Mouse (Mus musculus) spleen, postnatal 36 days (tissue): Measurements from ENCODE around the gene Myadml2.

Source experiments
- DNase-seq, 2 experiments: peaks; one replicate each; pipeline ENCODE4 v3.0.0; 2022; ENCODE audit warnings: low spot score in 2 of 2, mixed read lengths in 1 of 2

Myadml2 gene

DNA sequence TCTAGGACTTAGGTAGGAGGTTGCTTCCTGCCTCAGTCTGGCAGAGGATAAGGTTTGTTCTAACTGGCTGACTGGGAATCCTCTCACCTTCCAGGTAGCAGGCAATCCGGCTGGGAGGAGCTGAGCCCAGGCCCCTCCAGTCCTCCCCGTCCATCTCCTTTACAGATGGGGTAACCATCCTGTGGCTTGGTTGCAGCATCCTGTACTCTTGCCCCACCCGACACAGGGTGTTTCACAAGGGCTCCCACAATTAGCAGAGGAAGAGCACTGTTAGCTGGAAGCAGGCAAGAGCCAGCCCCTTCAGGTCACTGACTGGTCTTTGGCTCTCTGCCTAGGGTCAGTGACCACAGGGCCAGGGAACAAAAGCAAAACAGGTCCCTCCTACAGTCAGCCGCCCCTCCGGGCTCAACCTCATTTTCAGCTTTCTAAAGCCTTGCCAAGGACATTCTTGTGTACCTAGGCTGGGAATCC is 17.5 kb downstream of the Myadml2 start:
- DNase-seq, result peak; percentile 24 to 64

DNA sequence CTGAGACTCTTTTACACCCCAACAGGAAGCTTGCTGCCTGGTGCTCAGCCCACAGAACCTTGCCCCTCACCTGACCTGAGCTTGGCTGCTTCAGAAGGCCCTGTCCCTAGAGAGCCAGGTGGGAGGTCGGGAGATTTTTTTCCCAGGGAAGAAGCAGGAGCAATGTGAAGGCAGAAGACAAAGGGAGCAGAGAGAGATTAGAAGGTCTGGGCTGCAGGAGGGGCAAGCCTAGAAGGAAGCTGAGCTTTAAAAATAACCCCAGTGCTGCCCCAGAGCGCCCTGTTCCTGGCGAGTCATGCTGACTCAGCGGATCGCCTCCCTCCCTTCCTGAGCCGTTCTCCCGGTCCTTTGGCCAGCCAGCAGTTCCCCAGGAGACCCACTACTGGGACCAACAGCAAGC is 18.0 kb downstream of the Myadml2 start:
- DNase-seq, result peak; percentile 59 to 66

DNA sequence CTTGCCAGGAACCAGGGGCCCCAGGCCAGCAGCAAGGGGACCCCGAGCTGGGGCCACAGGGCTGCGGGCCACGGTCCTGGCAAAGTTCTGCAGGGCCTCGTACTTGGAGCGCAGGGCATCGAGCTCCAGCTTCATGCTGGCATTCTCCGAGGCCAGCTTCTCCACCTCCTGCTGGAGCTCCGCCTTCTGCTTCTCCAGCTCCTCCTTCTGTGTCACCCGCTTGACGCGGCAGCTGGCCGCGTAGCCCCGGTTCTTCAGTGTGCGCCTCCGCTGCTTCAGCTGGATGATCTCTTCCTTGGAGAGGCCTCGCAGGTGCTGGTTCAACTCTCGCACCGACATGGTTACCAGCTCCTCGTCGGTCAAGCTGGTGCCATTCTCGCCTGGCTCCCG is 18.6 kb downstream of the Myadml2 start:
- peak; percentile 72 to 76 for DNase-seq

DNA sequence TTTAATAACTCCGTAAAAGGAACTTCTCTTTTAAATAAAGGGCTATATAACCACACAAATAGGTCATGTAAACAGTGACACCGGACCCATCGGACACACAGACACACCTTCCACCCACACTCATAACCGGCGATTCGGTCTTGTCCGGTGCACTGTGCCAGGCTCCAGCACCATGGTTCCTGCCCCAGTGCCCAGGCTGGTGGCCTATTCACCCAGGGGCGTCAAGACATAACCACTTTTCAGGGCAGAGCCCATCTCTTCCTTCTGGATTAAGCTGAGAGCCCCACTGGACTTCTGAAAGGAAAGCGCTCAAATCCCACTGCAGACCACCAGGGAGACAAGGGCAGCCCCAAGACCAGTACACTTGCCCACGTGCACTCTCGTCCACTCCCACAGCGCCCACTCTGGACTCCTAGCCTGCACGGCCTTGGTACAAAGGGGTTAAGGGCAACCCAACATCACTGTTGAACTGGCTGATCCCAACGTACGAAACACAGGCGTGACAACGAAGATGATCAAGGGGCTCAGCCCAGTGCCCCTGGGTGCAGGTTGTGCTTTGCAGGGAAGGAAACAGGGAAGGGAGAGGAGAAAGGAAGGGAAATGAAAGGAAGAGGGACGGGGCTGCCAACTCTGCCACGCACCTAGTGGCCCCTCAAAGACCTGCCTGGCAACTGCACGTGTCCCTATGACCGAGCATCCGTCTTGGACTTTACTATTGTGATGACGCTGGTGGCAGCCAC is 19.2 kb downstream of the Myadml2 start:
- DNase-seq, result no peak

DNA sequence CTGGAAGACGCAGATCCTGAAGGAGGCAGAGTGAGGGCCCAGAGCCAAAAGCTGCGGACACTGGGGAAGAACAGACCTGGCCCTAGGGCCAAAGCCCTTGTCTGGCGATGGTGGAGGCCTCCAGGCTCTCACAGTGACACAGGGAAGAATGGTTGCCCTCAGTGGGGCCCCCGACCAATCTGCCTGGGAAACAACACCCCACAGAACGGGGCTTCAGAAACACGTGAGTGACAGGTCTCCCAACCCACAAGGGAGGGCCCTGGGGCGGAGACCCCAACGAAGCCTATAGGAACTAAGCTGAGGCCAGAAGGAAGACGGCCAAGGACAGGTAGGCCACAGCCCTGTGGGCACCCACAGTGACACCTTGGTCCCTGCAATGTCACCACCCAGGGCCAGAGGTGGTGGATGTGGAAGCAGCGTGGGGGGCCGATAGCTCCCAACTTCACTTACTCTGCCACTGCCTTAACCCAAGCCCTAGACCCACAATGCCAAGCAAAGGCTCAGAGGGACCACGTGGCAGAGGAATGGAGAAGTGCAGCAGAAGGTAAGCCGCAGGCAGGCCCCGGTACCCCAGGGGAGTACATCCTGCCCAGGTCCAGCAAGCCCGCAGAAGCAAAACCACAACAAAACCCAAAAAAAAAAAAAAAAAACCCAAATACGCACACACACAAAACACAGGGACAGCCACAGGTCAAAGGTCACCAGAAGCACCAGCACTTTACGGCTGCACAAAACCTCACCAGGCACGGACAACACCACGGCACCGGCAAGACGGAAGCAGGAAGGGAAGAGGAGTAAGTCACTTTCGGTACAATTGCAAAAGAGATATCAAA is 20.3 kb downstream of the Myadml2 start:
- DNase-seq, result peak; percentile 79 to 83

DNA sequence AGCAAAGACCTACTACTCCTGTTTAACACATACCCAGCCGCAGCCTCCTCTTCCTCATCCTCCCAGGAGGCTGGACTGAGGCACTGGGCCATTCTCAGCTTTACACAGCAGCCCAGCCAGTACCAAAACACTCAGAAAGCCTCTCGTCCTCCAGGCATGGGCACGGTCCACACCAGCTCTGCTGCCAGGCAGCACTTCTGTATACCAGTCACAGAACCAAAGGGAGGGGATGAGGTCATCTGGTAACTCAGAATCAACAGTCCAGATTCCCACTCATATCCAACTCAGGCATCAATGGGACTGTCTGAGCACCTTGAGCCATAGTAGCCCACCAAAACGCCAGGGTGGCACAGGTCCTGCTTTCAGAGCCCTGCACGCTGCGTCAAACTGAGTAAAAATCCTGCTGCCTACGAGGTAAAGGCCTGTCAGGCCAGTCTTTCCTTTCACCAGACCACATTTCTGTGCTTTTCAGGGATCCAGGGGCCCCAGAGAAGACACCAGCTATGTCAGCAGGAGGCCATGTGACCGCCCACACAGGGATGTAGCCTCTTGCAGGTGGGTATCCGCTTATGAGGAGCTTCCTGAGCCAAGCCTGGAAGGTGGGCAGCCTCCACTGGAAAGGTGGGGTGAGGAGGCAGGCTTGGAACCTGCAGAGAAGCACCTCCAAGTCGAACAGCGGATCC is 21.0 kb downstream of the Myadml2 start:
- no peak for DNase-seq

DNA sequence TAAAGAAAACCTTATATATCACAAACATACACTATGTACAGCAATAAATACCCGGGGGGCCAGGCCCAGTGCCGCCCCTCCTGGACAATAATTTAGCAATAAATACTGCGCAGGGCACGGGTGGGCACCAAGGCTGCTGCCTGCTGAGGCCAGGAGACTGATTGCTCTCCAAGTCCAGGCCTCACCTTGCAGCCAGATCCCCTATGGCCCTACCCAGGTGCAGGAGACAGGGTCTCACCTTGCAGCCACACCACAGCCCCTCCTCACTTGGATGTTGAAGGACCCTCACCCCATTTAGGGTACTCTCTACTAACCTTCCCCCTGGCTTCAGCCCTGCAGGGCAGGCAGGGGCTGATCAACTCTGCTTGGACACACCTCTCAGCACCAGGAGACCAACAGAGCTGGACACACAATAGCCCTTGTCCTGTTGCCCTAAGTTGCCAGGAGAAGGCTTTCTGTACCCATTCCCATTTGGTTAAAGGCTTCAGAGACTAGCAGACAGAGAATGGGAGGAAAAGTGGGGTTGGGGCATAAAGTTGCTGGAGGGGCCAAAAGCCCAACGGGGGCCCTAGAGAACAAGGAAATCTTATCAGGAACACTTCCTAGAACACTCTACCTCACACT is 22.7 kb downstream of the Myadml2 start, which contains the start of gene Sirt7:
TSS of gene Sirt7 (minus strand) at position 89 of the 624 bp plus-strand sequence.
- no peak for DNase-seq

DNA sequence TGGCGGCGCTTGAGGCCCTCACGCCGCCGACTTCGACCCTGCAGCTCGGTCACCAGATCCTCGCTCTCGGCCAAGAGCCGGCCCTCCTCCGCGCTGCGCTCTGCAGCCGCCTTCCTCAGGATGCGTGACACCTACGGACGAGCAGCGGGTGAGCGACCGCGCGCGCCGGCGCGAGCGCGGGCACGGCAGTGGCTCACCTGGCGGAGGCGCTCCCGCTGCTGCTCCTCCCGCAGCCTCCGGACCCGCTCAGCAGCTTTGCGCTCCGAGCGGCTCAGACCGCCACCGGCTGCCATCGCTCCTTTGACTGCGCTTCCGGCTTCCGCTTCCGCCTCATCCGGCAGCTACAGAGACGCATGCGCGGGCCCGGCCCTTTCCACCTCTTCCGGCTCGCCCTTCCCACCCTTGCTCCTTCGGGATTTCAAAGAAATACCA is 23.3 kb downstream of the Myadml2 start:
- peak; percentile 87 to 88 for DNase-seq

DNA sequence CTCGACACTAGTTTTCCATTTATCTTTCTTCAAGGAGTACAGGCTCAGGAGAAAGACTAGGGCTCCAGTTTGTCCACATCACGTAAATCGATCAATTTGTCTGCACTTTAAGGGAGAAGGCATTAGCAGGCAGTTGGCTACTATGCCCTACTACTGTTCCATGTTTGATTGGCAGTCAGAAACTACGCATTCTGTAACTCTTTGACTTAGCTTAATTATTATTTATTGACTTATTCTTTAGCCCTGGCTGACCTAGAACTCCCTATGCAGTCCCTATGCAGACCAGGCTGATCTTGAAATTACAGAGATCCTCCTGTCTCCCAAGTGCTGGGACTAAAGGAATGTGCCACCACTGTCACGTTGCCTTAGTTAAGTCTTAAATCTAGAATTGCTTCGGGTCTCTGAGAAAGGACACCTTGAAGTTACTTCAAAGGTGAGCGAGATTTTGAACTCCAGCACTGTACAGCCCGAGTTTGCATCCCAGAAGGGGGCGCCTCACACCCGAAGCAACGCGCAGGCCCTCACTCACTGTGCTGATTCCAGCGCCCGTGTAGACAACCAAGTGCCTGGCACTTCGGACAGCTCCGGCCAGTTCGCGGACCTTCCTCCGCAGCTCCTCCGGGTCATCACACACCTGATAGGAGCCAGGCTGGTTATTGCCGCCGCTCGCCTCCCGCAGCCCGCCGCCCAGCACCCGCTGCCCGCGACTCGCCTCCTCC is 23.8 kb downstream of the Myadml2 start:
- peak; percentile 75 to 78 for DNase-seq

DNA sequence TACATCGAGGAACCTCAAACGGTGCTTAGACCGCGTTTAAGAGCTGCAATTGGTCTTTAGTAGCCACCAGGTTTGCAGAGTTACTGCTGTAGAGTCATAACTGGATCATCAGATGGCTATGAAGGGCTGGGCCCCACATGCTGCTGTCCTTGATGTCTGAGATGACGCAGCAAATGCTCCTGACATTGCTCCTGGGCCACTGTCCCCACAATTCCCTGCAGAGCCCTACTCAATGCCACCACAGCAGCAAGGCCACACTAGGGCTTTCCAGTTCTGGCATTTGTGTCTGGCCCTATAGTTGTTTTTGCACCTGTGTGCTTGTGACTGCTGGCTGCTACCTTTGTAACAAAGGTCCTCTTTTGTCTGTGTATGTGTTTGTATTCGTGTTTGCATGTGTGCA is 25.2 kb downstream of the Myadml2 start:
- no peak for DNase-seq

DNA sequence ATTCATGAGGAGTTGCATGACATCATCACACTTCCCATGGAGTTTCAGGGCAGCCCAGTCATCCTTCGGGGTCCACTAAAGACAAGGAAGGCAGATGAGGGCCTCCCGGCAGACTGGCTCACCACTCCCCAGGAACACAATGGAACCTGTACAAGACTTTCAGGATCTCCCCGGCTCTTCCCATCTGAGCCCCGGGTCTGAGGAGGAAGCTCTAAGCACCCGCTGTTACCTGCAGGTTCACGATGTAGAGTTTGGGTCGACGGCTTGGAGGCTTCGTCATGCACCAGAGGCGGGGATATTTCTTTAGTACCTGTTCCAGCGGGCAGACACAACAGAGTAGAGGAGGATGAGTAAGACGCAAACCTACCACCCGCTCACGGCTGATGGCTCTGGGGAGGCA is 27.8 kb downstream of the Myadml2 start:
- DNase-seq, result no peak

DNA sequence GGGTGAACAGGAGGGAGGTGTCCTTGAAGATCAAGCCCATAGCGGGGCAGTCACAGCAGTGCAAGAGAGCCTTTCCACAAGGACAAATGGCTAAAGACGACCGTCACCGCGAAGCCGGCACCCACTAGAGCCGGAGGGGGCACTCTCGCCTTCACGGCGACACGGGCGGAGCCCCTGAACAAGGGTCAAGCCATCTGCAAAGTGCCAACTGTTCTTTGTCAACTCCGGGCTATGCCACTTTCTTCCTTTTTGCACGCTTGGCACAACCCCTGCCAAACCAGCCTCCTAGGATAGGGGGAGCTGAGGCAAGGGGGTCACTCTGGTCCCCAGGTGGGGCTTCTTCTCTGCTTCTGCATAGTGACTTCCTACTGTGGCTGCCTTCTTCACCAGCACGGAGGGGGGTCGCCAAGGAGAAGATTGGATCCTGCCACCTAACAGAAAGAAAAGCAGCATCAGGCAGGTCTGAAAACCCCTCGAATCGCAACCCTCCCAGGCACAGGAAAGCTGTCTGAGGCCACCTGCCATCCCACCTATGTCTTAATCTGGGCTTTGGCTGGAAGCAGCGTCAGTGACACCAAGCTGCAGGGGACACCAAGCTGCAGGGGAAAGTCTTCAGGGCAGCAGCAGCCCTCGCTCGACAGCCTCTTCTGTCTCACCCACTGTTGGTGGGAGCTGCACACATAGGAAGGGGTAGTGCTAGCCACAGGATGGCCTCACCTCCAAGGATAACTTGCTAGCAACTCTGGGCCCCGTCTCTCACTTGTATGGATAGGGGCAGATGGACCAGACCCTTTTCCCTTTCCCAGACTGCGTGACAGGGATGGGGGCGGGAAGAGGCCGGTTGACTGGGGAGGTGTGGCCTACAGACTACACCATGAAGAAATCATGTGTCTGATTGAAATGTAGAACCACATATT is 29.1 kb downstream of the Myadml2 start:
- no peak for DNase-seq

DNA sequence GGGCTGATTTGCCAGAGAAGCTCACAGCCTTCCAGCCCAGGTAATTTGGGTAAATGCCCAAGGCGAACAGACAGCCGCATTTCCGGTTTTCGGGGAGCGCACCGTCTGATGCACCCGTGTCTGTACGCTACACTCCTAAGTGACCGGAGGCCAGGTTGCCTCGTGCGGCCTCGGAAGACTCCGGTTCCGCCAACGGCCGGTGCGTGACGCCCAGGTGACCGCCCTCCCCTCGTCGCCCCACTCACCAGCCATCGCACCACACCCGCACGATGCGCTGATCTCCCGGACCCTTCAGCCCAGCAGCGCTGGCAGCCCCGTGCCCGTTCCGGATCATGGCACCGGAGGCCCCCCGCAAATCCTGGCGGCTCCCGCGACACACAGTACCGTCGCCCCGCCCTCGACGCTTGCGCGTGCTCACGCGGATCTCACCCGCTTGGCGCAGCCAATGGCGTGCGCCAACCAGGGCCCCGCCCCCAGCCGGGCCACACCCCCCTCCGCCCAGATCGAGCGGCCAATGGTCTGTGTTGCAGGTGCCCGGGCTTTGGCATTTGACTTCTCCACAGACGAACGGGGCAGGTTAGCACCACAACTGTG is 30.3 kb downstream of the Myadml2 start, which contains the start of gene Pcyt2:
TSS of gene Pcyt2 (minus strand) at position 418 of the 594 bp plus-strand sequence.
- DNase-seq, result peak; percentile 91 to 94

DNA sequence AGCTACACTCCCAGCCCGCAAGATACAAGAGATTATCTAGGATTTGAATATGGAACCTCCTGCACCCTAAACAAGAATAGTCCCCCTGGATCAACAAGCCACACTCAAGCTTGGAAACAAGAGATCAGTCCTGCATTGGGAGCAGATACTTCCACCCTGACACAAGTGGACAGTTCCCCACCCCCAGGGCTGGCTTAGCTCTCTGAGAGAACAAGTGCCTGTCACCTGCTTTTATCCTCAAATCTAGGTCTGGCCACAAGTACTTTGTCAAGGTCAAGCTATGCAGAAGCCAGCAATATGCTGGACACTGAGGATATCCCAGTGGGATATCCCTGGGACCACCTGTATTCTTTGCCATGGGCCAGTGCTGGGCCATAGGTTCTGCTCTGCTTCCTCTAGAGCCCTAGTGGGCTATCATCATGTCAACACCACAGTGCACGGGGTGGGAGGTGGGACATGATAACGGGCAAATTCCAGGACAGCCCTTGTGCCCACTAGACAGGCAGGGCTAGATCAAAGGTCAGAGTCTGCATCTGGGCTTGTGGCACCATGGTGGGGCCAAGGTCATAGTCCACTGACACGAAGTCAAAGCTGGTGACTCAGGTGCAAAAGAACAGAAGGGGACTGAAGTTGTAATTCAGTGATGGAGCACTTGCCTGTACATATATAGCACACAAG is 31.2 kb downstream of the Myadml2 start:
- no peak for DNase-seq

DNA sequence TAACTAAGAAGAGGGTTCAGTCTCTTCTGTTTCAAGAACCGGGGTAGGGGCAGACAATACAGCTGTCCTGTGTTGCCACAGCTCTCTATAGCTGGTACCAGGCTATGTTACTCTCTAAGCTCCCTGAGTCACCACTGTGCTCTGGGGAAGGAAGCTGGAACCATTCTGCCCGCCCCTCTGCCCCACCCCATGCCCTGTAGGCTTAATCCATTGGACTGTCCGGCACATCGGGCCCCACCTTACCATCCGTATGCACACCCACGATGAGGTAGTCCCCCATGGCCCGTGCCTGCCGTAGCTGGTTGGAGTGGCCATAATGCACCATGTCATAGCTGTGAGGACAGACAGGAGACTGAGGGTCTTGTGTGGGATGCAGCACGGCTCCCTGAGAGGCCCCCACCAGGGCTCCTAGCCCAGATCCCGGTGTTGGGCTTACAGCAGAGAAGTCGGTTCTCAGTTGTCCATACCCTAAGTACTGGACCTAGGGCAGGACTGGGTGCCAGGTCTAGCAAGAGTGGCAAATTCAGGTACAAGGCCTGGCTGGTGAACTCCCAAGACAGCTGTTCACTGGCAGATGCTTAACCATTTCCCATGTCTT is 32.3 kb downstream of the Myadml2 start:
- no peak for DNase-seq

DNA sequence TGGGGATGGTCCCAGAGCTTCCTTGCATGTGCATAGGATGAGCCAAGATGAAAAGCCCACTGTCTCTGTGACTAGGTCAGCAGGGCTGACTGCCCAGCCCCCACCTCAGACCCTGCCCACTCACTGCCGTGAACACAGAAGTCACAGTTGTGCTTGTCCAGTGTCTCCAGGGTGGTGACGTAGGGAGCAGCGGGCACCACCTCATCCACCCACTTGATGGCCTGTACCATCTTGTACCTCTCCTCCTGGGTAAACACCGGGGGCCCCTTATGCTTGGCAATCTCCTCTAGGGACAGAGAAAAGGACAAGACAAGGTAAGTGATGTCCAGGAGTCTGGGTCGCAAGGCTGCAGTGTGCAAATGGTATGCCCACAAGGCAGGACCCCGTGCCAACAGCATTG is 32.8 kb downstream of the Myadml2 start:
- DNase-seq, result no peak

DNA sequence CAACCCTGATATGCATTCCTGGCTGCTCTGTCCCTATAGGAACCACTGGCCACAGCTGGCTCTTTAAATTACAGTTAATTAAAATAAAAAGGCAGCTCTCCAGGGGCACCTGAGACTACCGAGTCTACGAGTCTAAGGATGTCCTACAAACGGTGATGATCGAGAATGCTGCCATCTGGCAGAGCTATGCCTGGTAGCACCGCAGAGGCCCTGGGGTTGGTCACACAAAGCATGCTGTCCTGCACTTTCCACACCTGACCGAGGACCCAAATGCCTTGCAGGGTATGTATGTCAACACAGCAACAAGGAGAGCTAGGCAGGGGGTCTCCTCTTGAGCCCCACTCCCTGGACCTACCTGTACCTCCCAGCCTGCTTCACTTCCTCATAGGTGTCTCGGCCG is 34.0 kb downstream of the Myadml2 start:
- DNase-seq, result no peak

DNA sequence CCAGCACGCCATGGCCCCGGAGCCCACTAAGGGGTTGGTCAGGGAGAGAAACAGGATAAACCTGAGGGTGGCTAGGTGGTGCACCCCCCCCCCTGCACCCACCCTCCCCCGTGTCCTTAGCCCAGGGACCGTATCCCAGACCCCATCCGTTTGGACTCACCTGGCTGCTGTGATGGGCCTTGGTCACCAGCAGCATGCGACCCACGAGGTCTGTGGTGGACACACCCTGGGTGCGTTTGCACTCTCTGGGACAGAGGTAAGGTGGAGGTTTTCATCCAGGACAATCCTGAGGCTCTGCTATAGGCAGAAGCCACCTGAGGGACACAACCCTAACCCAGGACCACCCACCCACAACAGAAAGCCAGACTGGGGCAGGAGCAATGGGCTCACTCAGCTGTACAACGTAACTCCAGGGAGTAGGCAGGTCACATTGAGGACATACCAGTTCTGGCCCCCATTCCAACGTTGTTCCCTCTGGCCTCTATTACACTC is 34.4 kb downstream of the Myadml2 start:
- no peak for DNase-seq
